Mouse (Mus musculus) stomach, embryonic 14.5 days (tissue): ENCODE data around the gene Slc38a6. TPM values are rescaled to one million over a fixed set of nuclear protein-coding genes. Genes with fewer than 3 reads are reported as not detected.

ENCODE experiments used
- ATAC-seq: fragments of 200-750 bp; cut with Nextera tagmentation; 2 replicates; pipeline ENCODE4 v1.8.0; 2017; ENCODE audit warnings: low read depth, moderate TSS enrichment; ENCODE audit not compliant: insufficient number of reproducible peaks, insufficient read depth, low FRiP score
- H3K27ac ChIP-seq: fragments of 300-500 bp; sonication (generic); 2 replicates; pipeline ENCODE4 v1.5.1; 2014; ENCODE audit warnings: mild to moderate bottlenecking, low read length, moderate library complexity, mixed read lengths
- H3K27me3 ChIP-seq: fragments of 300-500 bp; sonication (generic); 2 replicates; pipeline ENCODE4 v1.6.1; 2014; ENCODE audit warnings: low read length, control low read depth, mixed read lengths; ENCODE audit not compliant: control insufficient read depth, insufficient read depth
- H3K36me3 ChIP-seq: fragments of 300-500 bp; sonication (generic); 2 replicates; pipeline ENCODE4 v1.6.1; 2014; ENCODE audit warnings: mild to moderate bottlenecking, control low read depth, low read length, moderate library complexity, mixed read lengths; ENCODE audit not compliant: control insufficient read depth, insufficient read depth
- H3K4me1 ChIP-seq: fragments of 300-500 bp; sonication (generic); 2 replicates; pipeline ENCODE4 v1.6.1; 2014; ENCODE audit warnings: low read length, control low read depth, mixed read lengths; ENCODE audit not compliant: control insufficient read depth, insufficient read depth
- H3K4me2 ChIP-seq: fragments of 300-500 bp; sonication (generic); replicated peaks from 2 replicates; pipeline ENCODE4 v1.6.1; 2014; ENCODE audit warnings: low read depth, low read length, control low read depth
- H3K4me3 ChIP-seq: fragments of 300-500 bp; sonication (generic); 2 replicates; pipeline ENCODE4 v1.5.1; 2014; ENCODE audit warnings: low read depth, low read length, control low read depth
- H3K9ac ChIP-seq: fragments of 300-500 bp; sonication (generic); replicated peaks from 2 replicates; pipeline ENCODE4 v1.6.1; 2014; ENCODE audit warnings: low read depth, mild to moderate bottlenecking, control low read depth, low read length, moderate library complexity, mixed read lengths
- H3K9me3 ChIP-seq: fragments of 300-500 bp; sonication (generic); 2 replicates; pipeline ENCODE4 v1.6.1; 2016; ENCODE audit warnings: low read depth, low read length, control low read depth; ENCODE audit not compliant: control insufficient read depth
- WGBS: fragments of 180-500 bp; shearing (Covaris S2); extraction: QIAGEN DNeasy Blood & Tissue Kit; methylation state at CpG from one replicate; pipeline ENCODE4 v1.1.7; 2014; 5-methylcytosine and 5-hydroxymethylcytosine counted together
- polyA plus RNA-seq: library from polyadenylated mRNA; unstranded; fragments of >200 nt; fragmentation: Nextera tagmentation; extraction: Ambion mirVana; gene quantifications from 2 replicates; pipeline ENCODE4 v1.2.1, GENCODE M21; 2014

Gene Slc38a6
- polyA plus RNA-seq, 1 experiment from 2014 or later = 10.3 TPM

GRCm38 (mm10) chr12:73363956-73364355 lies 77.4 kb downstream of the Slc38a6 start:
- H3K9ac ChIP-seq = no peak overlapping the region
- H3K36me3 ChIP-seq = no peaks in the 10 kb centered on the region
- no peaks in the 10 kb centered on the region for H3K9me3 ChIP-seq
- no peaks in the 10 kb centered on the region for H3K4me1 ChIP-seq
- WGBS = 90% methylated on average over 3 of the region's 3 CpGs
- H3K27ac ChIP-seq = no peak overlapping the region
- no peaks in the 10 kb centered on the region for H3K27me3 ChIP-seq
- H3K4me3 ChIP-seq = no peak overlapping the region
- H3K4me2 ChIP-seq = no peak overlapping the region
- no peak for ATAC-seq

GRCm38 (mm10) chr12:73366581-73366980 lies 80.0 kb downstream of the Slc38a6 start:
- Histone ChIP-seq H3K9me3 (no peaks in the 10 kb centered on the region), H3K36me3 (no peaks in the 10 kb centered on the region), H3K4me2 (no peak overlapping the region), H3K27ac (no peak overlapping the region), H3K27me3 (no peaks in the 10 kb centered on the region), H3K4me3 (no peak overlapping the region), H3K9ac (no peak overlapping the region), H3K4me1 (no peaks in the 10 kb centered on the region)
- ATAC-seq = no peak
- 89% methylated on average over 7 of the region's 7 CpGs for WGBS

- no peak overlapping the region for H3K9ac ChIP-seq
- no peak overlapping the region for H3K4me2 ChIP-seq
- H3K4me1 ChIP-seq = no peaks in the 10 kb centered on the region
- WGBS = 29% methylated on average over 20 of the region's 20 CpGs
- H3K9me3 ChIP-seq = no peaks in the 10 kb centered on the region
- H3K27me3 ChIP-seq = no peaks in the 10 kb centered on the region
- H3K36me3 ChIP-seq = no peaks in the 10 kb centered on the region
- H3K4me3 ChIP-seq = no peak overlapping the region
- ATAC-seq = no peak
- no peak overlapping the region for H3K27ac ChIP-seq
Measured at GRCm38 (mm10) chr12:73367460-73368079, 81.0 kb downstream of the Slc38a6 start.

- Histone ChIP-seq H3K36me3 (no peaks in the 10 kb centered on the region), H3K9ac (no peak overlapping the region), H3K27me3 (no peaks in the 10 kb centered on the region), H3K4me2 (no peak overlapping the region), H3K4me1 (no peaks in the 10 kb centered on the region), H3K4me3 (no peak overlapping the region), H3K9me3 (no peaks in the 10 kb centered on the region), H3K27ac (no peak overlapping the region)
- ATAC-seq = no peak
- 83% methylated on average over 7 of the region's 7 CpGs for WGBS
Measured at GRCm38 (mm10) chr12:73368868-73369608, 82.5 kb downstream of the Slc38a6 start.

- WGBS = 78% methylated on average over 4 of the region's 4 CpGs
- no peak for ATAC-seq
- H3K4me1 ChIP-seq = no peaks in the 10 kb centered on the region
- no peaks in the 10 kb centered on the region for H3K36me3 ChIP-seq
- H3K4me3 ChIP-seq = no peak overlapping the region
- no peak overlapping the region for H3K9ac ChIP-seq
- H3K9me3 ChIP-seq = no peaks in the 10 kb centered on the region
- H3K27me3 ChIP-seq = no peaks in the 10 kb centered on the region
- no peak overlapping the region for H3K27ac ChIP-seq
- no peak overlapping the region for H3K4me2 ChIP-seq
Measured at GRCm38 (mm10) chr12:73370367-73370944, 83.9 kb downstream of the Slc38a6 start.

- Histone ChIP-seq H3K4me3 (no peak overlapping the region), H3K4me1 (no peaks in the 10 kb centered on the region), H3K36me3 (no peaks in the 10 kb centered on the region), H3K9ac (no peak overlapping the region), H3K27ac (no peak overlapping the region), H3K9me3 (no peaks in the 10 kb centered on the region), H3K4me2 (no peak overlapping the region), H3K27me3 (no peaks in the 10 kb centered on the region)
- 82% methylated on average over 7 of the region's 7 CpGs for WGBS
- no peak for ATAC-seq
Measured at GRCm38 (mm10) chr12:73371132-73371531, 84.6 kb downstream of the Slc38a6 start.

GRCm38 (mm10) chr12:73378026-73378425 lies 91.4 kb downstream of the Slc38a6 start:
- 76% methylated on average over 5 of the region's 5 CpGs for WGBS
- Histone ChIP-seq H3K4me3 (no peak overlapping the region), H3K27ac (no peak overlapping the region), H3K4me2 (no peak overlapping the region), H3K36me3 (no peaks in the 10 kb centered on the region), H3K9me3 (no peaks in the 10 kb centered on the region), H3K27me3 (no peaks in the 10 kb centered on the region), H3K9ac (no peak overlapping the region), H3K4me1 (0 out of 2 replicates have a peak, but pooled peaks cover 4% of the 10 kb centered on the region)
- no peak for ATAC-seq

- Histone ChIP-seq H3K27ac (no peak overlapping the region), H3K9me3 (no peaks in the 10 kb centered on the region), H3K27me3 (no peaks in the 10 kb centered on the region), H3K4me1 (0 out of 2 replicates have a peak, but pooled peaks cover 4% of the 10 kb centered on the region), H3K36me3 (no peaks in the 10 kb centered on the region), H3K9ac (no peak overlapping the region), H3K4me2 (no peak overlapping the region), H3K4me3 (no peak overlapping the region)
- no peak for ATAC-seq
- 85% methylated on average over 13 of the region's 13 CpGs for WGBS
Measured at GRCm38 (mm10) chr12:73378724-73379355, 92.3 kb downstream of the Slc38a6 start.
